Mouse (Mus musculus) lung, postnatal 0 days (tissue): ENCODE results near the gene Vmn1r48.

Experiments used
- CTCF ChIP-seq: IDR thresholded peaks from 2 replicates; pipeline ENCODE4 v1.5.1; 2016; ENCODE audit warnings: antibody characterized with exemption, mild to moderate bottlenecking
- EP300 ChIP-seq: IDR thresholded peaks from 2 replicates; pipeline ENCODE4 v1.6.1; 2016; ENCODE audit warnings: antibody characterized with exemption, mild to moderate bottlenecking, control low read depth

DNA sequence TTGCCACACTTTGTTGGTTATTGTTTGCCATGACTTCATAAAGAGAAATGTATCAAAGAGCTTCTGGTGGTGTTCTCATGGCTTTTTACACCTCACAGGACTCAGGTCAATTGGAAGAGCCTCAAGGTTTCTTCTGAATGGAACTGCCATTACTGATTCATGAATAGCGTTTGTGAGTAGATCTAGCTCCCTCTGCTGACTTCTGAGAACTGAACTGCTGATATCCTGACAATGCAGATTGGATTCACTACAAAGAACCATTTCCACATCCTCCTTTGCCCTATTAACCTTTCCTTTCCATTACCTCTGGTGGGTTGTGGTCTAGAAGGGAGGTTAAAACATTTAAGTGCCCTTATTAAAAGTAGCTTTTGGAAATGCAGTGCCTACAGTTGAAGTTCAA, 50.7 kb downstream of the Vmn1r48 start:
- TF ChIP-seq CTCF (no peak), EP300 (no peak)
